In genomic region chr12:87267682-87268081, GRCm38 (mm10) we compare ENCODE assay signal across 1 mouse cellular context.
TF ChIP-seq lines count a peak whose summit lies in the region.

No protein-coding gene starts in this region.

TF ChIP-seq in MEL, 35 proteins besides CTCF, POLR2A, EP300 and RAD21 (continued from another document):
- TF ChIP-seq MYB (IDR thresholded peaks at IDR 0.05; ENCODE audit: low read depth, low read length) (peak; percentile 61; the same call in 1 of the 2 replicates), JUND (IDR thresholded peaks at IDR 0.05; ENCODE audit: low read depth, low read length) (no peak), MAX (IDR thresholded peaks at IDR 0.05; ENCODE audit: low read length) (no peak), CHD1 (IDR thresholded peaks at IDR 0.05; ENCODE audit: low read depth, low read length) (0 out of 2 replicates have a peak, but pooled peaks have one; percentile 40), POLR2AphosphoS2 (IDR thresholded peaks at IDR 0.05; ENCODE audit: low read length) (peak; percentile 3; the same call in 1 of the 2 replicates)
TF ChIP-seq in MEL: peak in this region for 4.
